Mouse (Mus musculus): Measurements from ENCODE around the gene Fgf3.

Gene Fgf3

DNA sequence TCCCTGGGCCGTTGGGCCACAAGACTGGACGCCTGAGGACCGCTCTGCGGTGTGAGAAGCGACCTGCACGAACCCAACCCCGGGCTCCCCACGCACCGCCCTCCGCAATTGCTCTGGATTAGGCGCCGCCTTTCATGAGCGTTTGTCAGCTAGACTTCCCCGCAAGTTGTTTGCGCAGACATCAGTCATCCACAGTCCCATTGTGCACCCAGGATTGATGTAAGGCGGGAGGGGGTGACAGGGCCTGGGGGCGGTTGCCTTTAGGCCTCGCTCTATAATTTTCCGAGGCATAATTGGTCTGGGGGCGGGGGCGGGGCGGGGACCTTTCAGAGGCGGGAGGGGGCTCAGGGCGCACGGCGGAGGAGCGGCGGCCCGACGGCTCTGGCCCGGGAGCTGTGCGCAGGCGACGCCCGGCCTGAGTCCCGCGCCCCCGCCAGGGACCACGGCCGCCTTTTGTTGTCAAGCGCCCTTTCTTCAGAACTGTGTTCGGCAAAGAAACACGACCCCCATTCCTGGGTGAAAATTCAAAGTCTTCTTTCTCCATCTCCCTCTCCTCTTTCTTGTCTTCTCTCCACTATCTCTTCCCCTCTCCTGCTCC lies at the start of gene Fgf3:
Gene Fgf3, plus strand, starts transcription at position 193 of the 598 bp plus-strand sequence.
- DNase-seq: no peak

DNA sequence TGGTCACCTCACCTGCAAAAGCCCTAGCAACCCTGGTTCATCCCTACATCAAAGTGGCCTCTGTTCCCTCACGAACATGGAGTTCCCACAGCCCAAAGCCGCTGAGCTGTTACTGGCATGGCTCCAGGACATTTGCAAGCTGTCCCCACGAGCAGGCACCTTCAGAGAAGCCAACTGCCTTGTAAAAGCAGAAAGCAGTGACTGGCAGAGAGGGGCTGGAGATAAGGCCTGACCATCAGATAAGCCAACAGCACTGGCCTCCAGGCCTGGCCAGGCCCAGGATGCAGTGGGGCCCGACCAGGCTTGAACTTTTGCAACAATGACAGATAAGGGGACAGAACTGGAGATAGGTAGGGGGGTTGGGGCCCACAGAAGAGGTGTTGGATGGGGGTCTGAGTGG lies 49.3 kb upstream of the Fgf3 start:
- no peak for DNase-seq

DNA sequence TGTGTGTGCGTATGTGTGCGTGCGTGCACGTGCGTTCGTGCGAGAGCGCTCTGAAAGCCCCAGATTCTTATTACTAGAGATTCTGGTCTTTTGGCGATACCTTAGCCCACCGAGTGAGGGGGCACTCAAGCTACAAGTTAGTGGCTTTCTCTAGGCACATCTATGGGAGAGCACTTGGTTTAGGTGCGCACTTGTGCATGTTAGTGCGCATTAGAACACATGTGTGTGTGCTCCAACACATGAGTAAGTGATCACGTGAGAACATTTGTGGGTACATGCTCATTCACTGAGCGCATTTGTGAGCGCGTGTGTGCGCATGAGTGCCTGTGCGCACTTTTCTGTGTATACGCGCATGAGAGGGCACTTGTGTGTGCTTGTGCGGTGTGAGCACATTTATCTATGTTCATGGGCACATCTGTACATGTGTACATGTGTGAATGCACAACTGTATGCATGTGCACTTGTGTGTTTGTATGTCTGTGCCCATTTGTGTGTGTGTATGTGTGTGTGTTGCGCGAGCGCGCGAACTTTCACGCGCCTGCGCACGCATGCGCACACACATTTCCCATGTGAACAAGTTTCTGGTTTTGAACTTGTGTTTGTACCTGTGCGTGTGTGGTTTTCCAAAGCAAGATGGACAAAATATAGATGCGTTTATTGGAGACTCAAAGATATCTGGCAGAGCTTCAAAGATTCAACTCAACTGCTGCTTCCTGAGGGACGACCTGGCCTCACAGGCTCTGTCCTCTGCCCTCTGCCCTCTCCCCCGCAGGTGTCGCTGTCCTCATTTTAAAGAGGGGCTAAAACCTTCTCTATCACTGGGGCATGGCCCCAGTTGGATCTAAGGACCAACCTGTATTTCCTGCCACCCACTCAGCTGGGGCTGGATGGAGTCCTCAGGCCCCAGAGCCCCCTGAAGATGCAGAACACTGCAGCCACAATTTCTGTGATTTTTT lies 48.0 kb upstream of the Fgf3 start:
- DNase-seq: no peak

DNA sequence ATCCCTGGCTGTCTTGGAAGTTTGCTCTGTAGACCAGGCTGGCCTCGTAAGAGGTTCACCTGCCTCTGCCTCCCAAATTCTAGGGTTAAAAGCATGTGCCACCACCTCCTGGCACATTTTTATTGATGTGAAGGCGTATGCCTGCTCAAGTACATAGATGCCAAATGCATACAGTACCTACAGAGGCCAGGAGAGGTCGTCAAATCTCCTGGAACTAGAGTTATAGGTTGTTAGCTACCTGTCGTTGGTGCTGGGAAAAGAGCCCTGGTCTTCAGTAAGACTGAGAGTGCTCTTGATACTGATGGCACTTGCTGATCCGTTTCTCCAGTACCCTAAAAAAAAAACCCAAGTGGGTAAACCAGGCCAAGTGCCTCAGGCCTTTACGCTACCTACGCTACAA lies 46.5 kb upstream of the Fgf3 start:
- no peak for DNase-seq

DNA sequence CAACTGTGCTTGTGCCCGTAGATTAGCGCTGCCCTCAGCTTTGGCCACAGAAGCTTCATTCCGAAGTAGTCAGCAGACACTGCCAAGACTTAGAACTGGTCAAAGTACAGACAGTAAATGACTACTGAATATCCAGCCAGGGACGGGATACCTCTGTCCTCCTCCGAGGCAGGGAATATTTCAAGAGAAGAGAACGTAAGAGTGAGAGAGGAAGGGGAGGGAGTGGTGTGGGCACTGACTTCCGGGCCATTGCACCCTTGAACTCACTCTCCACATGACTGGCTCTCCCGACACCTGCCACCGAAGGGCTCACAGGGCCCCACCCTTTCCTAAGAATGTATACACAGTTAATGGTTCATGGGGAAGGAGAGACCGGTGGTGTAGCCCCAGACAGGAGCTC lies 44.6 kb upstream of the Fgf3 start:
- DNase-seq: peak; percentile 81

- no peak for DNase-seq
Observed at GRCm38 (mm10) chr7:144795976-144796474, 41.9 kb upstream of the Fgf3 start.

GRCm38 (mm10) chr7:144796986-144797735 lies 40.7 kb upstream of the Fgf3 start:
- no peak for DNase-seq

DNA sequence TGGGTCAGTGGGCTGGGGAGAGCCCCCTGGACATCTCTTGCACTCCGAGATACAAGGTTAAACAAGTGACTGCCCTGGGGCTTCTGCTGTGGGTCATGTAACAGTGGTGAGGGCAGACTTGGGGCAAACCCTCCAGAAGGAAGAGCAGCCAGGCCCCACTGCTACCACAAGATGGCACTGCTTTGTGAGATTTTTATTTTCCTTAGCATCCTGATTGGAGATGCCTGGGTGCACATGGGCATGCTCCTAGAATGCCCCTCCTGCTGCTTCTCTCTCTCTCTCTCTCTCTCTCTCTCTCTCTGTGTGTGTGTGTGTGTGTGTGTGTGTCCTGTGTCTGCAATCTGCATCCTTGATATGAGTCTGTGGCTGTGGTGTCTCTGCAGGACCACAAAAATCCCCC lies 39.4 kb upstream of the Fgf3 start:
- DNase-seq: no peak

DNA sequence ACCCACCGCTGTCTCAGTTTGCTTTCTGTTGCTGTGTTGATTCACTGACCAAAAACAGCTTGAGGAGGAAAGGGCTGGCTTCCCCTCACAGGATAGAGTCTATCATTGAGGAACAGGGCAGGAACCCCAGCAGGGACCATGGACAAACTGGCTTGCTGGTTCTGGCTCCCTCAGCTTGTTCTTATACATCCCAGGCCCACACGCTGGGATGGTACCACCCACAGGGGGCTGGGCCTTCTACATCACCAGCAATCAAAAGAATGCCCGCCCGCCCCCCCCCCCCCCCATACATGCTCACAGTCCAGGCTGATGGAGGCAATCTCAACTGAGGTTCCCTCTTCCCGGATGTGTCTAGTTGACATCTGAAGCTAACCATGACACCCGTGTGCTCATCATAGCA lies 30.8 kb upstream of the Fgf3 start:
- no peak for DNase-seq

DNA sequence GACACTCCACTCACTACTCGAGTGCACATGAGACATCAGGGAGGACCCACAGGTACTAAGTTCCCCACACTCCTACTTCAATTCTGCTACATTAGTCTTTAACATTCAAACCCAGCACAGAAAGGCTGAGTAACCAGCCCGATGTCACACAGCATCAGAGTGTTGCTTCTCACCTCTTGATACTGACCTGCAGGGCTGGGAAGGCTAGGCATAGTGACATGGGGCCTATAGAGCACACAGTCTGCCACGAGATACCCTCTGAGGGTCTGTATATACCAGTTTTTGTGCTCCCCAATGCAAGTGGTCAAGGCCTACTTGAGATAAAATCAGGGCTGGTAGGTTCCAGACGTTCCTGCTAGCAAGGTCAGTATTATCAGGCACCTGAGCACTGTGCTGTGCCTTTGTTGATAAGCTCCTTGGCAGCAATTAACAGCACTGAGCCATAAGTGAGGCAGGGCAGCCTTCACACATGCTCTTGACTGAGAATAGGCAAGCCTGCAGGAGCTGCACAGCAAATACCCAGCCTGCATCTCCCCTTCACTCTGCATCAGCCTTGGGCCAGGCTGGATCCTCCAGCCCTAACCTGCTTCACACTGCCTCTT lies 29.8 kb upstream of the Fgf3 start:
- DNase-seq: no peak

GRCm38 (mm10) chr7:144811521-144811920 lies 26.4 kb upstream of the Fgf3 start:
- DNase-seq: no peak

- no peak for DNase-seq
Observed at GRCm38 (mm10) chr7:144821901-144822300, 16.0 kb upstream of the Fgf3 start.

DNA sequence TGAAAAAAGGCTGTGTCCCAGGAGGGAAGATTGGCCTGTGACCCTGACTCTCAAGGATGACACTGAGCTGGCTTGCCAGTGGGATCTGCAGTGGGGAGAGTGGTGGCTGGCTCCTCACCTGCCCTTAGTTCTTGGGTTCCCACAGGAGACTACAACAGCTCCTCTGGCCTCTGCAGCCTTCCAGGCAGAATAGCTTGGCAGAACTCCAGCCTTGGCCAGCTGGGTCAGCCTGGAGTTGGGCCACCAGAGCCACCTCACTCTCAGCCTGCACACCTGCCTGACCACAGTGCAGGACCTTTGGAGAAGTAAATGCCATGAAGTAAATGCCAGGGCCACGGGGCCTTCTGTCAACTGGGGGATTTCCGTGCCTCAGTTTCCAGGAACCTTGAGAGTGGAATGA lies 13.9 kb upstream of the Fgf3 start:
- DNase-seq: peak; percentile 14

DNA sequence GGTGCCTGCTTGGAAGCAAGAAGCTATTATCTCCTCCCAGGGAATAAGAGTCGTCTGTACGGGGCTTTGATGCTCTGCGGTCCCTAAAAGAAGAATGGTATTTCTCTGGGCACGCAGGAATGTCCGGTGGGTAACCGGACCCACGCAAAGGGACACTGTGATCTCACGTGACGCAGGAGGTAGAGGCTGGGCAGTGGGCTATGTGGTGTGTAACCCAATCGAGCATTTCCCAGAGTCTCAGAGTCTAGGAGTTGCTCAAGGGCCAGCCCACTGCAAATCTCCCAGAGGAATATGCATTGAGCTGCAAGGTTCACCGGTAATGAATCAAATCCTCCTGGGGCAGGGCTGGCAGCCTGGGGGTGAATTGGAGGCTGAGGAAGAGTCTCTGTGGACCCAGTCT lies 9.5 kb upstream of the Fgf3 start:
- no peak for DNase-seq

GRCm38 (mm10) chr7:144838522-144839503 lies 930 bp downstream of the Fgf3 start:
- no peak for DNase-seq

DNA sequence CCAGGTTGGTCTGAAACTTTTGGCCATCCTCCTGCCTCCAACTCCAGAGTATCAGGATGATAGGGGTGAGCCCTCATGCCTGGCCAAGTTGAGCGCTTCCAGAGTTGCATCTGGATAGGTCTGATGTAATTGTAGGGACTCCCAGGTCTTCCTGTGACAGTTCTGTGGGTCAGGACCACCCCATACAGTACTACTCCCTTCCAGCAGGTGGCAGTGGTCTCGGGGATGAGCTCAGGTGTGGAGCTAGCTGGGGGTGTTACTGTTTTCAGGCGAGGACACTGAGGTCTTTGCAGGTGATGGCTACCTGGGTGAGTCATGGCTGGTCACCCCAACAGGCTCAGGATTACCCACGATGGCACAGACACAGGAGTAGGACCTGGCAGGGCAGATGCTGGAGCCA lies 8.3 kb downstream of the Fgf3 start:
- DNase-seq: peak; percentile 9

- DNase-seq: no peak
Observed at GRCm38 (mm10) chr7:144847067-144847466, 9.2 kb downstream of the Fgf3 start, which contains the start of gene Fgf4. TSS of gene Fgf4 (plus strand) at chr7:144847367.

DNA sequence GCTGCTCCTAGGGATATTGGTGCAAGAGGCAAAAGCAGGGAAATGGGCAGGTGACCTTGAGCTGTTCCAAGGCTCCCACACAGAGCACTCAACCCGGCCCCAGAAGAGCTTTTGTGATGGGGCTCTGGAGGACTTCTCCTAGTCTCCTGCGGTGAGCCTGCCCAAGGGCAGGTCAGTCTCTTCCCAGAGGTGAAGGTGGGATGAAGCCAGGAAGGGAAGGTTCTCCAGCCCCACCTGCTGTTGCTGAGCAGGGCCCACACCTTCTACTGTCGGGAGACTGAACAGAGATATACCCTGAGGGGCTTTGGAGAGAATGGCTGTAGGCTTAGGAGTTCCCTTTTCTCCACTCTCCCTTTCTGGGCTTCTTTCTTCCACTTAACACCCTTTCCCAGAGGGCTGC lies 13.4 kb downstream of the Fgf3 start:
- DNase-seq: no peak

GRCm38 (mm10) chr7:144854966-144855365 lies 17.1 kb downstream of the Fgf3 start:
- no peak for DNase-seq

DNA sequence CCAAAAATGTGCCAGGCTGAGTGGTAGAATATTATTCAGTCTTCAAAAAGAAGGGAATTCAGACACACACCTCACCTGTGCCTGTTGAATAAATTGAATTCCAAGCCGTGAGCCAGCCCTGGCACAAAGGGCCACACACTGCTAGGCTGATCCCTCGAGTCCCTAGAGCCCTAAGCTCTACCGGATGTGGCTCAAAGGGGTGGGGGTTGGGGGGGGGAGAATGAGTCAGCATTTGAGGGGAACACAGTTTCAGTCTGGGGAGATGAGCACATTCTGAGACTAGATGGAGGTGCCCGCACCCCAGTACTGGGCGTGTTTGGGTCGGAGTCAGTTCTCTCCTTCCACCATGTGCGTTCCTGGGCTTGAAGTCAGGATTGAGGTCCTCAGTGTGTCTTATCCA lies 19.3 kb downstream of the Fgf3 start:
- DNase-seq: no peak

- DNase-seq: no peak
Observed at GRCm38 (mm10) chr7:144857826-144858342, 20.0 kb downstream of the Fgf3 start.
